Mouse (Mus musculus) olfactory bulb, adult 2 months (tissue): Measurements from ENCODE around the gene Cbx7.

Source experiments
- CTCF ChIP-seq: fragments of 200-500 bp; IDR thresholded peaks from 2 replicates; pipeline ENCODE4 v1.5.1; 2012; ENCODE audit warnings: low read depth, mild to moderate bottlenecking, low read length, moderate library complexity; ENCODE audit not compliant: insufficient read depth
- POLR2A ChIP-seq: fragments of 200-500 bp; IDR thresholded peaks from 2 replicates; pipeline ENCODE4 v1.6.1; 2012; ENCODE audit warnings: mild to moderate bottlenecking, low read depth, low read length, moderate library complexity; ENCODE audit not compliant: insufficient read depth

DNA sequence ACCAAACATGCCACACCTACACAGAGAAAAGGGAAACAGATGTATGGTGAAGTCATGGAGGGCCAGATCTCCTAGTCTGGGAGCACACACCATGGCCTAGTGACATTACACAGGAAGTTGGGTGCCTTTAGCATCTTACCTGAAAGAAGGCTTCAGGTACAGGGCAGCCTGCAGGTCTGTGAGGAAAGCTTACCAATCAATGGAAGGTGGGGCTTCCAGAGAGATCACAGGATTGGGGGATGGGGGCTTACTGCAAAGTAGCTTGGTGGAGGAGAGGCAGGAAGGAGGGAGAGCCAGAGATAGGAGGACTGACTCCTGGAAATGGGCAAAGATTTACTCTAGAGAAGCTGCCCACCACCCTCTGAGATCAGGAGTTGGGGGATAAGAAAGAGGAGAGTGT lies 67.0 kb downstream of the Cbx7 start:
- TF ChIP-seq POLR2A (no peak), CTCF (no peak)
